Mouse (Mus musculus) urinary bladder, postnatal 14 days (tissue): ENCODE measurements around the gene Grm4.

Experiments
- DNase-seq: peaks from one replicate; pipeline ENCODE4 v3.0.0; 2021; ENCODE audit warnings: low spot score

Gene Grm4

DNA sequence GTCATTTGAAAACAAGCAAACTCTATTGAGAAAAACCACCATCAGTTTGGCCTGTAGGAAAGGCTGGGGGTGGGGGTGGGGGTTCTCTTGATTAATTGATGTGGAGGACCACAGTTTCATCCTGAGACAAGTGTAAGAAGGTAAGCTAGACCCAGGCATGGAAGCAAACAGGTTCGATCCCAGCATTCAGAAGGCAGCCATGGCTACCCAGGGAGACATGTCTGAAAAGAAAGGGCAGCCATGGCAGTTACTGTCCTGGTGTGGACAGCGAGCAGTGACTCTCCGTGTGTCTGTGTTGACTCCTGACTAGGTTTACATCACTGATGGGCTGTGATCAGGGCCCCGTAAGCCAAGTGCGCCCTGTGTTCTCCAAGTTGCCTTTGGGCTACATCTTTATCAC lies at the start of gene Grm4:
Grm4 (minus strand) TSS at position 101 of the 400 bp plus-strand sequence.
- no peak for DNase-seq

DNA sequence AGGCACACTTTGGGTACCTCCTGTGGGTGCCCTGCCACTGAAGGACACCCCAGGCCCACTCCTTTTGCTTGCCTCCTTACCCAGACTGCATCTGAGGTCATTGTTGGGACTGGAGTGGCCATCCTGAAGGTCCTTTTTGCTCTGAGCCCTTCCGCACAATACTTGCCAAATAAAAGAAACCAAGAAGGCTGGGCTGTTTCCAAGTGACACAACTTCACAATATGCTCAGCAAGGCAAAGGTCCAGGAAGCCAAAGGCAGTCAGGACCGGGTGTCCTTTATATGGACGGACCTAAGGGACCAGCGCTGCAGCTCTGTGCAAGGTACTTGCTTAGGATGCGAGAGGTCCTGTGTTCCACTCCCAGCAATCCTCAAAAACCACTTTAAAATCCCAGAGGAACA lies 47.0 kb upstream of the Grm4 start:
- no peak for DNase-seq

GRCm38 (mm10) chr17:27565942-27566267 lies 44.7 kb upstream of the Grm4 start:
- no peak for DNase-seq

- peak; percentile 95 for DNase-seq
Observed at GRCm38 (mm10) chr17:27565163-27565941, 44.1 kb upstream of the Grm4 start, which contains the start of gene AI413582. AI413582 (minus strand) TSS chr17:27565756.

GRCm38 (mm10) chr17:27564391-27565162 lies 43.4 kb upstream of the Grm4 start:
- DNase-seq: peak; percentile 33

DNA sequence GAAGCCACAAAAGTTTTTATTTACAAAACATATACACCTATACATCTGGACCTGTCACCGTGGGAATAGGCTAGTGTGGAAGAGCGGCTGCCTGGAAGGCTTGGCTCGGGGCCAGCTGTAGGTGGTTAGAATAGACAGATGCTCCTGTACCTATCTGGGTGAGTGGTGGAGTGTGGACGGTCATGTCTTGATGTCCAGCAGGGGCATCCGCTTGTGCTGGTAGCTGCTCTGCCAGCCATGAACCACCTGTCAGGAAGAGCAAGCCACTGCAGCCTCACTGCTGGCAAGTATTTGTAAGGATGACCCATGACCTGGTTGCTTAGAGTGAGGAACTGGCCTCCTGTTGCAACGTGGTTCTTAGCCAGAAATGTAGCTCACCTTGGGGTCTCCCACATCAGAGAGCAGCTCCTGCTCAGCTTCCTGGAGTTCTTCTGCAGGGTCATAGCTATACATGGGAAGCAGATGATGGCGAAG lies 42.6 kb upstream of the Grm4 start:
- DNase-seq: no peak

DNA sequence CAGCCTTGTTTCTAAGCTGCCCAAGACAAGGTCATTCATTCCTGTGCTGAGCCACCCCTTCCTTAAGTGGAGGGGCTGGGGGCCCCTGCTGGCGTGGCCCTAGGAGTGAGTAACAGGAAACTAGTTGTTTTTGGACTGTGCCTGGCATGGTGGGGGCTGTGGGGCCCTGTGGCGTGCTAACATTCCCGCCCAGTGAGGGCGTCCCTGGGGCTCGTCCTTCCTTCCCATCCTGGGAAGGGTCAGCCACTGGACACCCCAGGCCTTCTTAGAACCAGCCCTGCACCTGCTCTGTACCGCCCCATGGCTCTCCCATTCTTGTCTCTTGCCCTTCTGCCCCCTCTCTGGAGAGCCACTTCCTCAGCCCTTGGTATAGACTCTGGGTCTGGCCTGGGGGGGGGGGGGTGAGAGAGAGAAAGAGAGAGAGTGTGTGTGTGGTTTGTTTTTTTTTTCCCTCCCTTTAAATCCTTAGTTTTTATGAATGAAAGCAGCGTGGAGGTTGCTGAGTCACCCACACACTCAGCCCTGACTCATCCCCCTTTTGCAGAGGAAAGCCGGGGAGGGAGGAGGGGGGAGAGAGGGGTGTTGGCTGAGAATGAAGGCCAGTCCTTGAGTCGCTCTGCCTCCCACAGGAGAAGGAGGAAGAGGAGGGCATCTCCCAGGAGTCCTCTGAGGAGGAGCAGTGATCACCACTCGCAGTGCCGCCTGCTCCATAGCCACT lies 40.8 kb upstream of the Grm4 start:
- peak; percentile 80 for DNase-seq

- no peak for DNase-seq
Observed at GRCm38 (mm10) chr17:27560926-27561480, 39.8 kb upstream of the Grm4 start.

- DNase-seq: no peak
Observed at GRCm38 (mm10) chr17:27559596-27559995, 38.4 kb upstream of the Grm4 start.

- no peak for DNase-seq
Observed at GRCm38 (mm10) chr17:27558845-27559244, 37.6 kb upstream of the Grm4 start.

- no peak for DNase-seq
Observed at GRCm38 (mm10) chr17:27557927-27558661, 36.9 kb upstream of the Grm4 start.

DNA sequence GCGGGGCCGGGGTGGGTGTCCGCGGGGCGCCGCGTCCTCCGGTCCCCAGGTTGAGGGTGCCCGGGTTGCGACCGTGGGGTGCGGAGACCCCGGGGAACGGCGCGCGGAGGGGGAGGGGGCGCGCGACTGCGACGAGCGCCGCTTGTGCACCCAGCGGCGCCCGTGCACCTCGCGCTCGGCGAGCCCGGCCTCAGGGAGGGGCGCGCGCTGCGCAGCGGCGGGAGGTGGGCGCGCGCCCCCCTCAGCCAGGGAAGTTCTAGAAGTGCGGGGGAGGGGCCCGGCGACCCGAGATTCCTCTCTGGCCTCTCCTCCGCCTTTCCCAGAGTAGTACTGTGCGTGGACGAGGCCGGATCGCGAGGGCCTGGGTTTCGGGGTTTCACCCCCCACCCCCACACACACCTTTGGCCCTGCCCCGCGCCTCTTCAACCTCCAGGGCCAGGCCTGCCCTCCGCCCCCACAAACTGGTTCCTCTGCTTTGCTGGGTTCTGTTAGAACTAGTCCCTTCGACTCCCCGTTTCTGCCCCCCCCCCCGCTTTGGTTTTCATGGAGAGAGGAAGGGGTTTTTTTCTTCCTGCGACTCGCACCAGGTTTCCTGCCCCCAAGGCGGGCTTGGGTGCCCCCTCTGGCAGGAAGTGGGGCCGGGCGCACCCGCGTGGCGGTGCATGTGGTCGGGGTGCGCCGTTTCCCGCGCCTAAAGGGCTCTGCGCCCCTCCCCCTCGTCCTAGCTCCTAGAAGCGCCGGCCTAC lies 36.2 kb upstream of the Grm4 start:
- peak; percentile 63 for DNase-seq

GRCm38 (mm10) chr17:27556315-27557011 lies 35.3 kb upstream of the Grm4 start, which contains the start of gene Hmga1:
Hmga1 (plus strand) TSS chr17:27556497.
- peak; percentile 83 for DNase-seq

DNA sequence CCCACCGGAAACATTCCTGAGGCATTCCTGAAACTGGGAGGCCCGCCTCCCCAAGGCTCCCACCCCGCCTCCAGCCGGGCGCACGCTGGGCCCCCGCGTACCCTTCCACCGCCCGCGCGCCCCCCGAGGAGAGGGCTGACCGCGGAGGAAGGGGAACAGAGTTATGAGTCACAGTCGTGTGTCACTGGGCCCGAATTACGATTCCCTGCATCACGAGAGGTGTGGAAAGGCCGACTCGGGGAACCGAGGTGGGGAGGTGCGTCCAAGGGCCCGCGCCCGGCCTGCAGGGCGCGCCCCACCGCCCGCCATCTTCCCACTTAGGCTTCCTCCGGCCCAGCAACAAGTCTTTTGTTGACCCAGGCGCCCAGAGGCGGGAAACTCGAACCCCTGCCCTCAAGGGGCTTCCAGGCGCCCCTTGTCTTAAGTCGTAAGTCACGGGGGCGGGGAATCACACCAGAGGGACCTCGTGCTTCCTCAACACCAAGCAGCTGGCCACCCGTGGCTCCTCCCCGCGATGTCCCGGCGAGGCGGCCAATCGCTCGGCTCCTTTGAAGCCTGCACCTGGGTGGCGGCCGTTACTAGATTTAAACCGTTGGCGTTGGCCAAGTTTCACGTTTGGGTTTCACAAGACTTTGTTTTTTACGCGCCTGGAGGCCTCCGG lies 34.4 kb upstream of the Grm4 start:
- peak; percentile 76 for DNase-seq

- DNase-seq: no peak
Observed at GRCm38 (mm10) chr17:27555075-27555511, 33.9 kb upstream of the Grm4 start.

DNA sequence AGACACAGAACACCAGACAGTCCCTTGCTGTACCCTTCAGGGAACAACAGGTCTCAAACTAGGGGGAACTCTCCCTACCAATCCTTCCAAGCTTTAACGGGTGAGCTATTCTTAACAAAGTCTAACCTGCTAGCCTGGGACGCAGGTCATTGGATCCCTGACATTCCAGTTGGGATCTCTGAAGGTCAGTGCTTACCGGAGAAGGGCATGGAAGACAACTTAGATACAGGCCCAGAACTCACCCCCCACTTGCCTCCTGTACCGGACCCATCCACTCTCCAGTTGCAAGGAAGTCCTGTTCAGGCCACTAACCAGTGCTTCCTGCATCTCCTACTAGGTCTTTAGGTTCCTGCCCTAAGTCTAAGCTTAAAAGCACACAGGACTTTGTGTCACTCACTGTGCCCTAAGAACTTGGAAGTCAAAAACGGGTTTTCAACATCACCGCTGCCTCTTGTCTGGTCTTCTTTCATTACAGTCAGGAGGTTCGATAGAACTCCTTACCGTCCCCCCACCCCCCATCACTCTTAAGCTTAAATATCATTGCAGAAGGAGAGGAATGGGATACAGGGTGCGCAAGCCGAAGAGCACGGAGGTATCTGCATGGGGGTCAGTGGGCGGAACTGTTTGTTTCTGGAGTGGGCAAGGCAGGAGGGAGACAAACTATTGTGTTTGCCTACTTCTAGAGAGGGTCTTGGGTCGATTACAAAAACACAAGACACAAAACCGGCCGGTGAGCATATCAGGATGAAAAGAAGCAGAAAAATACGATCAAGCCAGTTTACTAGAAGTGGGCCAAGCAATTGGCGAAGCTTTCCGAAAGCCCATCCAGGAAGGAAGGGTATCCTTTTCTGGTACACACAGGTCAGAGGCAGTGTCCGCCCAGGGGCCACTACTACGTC lies 33.1 kb upstream of the Grm4 start:
- no peak for DNase-seq

DNA sequence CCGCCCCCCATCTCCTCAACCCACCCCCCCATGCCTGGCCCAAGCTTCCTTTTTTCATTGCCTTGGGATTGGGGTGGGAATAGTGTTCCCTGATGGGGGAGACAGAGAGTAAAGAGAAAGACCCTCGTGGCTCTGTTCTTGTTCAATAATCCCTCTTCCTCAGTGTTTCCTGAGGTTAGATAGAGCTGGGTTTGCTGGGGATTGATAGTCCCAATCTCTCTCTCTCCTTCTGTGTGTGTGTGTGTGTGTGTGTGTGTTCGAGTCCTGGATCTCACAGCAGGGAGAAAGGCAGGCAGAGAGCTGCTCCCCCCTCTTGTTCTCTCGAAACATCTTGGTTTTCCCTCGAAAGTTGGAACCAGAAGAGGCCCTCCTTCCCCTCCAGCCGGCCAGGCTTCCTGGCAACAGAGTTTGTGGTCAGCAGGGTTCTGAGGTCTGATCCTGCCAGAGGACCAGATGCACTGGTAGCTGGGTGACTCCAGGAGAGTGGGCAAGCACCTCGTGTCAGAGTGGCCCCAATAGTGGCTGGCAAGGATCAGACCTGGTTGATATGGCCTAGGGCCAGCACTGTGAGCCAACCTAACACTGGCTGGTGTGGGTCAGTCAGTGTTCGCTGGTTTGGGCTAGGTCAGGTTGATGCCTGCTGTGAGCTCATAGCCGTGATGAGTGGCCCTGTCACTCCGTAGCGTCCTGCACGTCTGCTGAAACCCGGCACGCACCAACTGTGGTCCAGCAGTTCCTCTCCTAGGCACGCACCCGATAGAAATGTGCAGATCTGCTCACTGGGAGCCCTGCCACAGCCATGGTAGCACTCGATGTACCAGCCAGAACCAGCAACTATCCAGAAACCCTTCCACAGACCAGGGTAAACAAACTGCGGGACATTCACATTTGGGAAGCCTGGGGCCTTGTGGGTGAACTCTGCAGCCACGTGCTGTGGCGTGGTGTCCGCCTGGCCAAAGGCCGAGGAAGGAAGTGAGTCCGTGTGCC lies 31.3 kb upstream of the Grm4 start:
- no peak for DNase-seq
